9 mouse cellular contexts compared by ENCODE assay signal in genomic region chr3:100768170-100768624, GRCm38 (mm10). TPM values are rescaled to one million over a fixed set of nuclear protein-coding genes. Genes with fewer than 3 reads are reported as not detected.
A peak's percentile ranks its signal among the peaks of the same experiment; 100 is the strongest.
DNase-seq lines count a peak whose midpoint lies in the region; ATAC-seq and TF ChIP-seq lines count a peak whose summit lies in the region.
"Had no signal": no experiment of that assay in that cellular context is flagged by ENCODE, and none has a peak within 500 bp of the region (broad histone marks: within the 10 kb centered on the region; RNA-seq: fewer than 3 reads in every experiment).

No protein-coding gene starts in this region.

- no peak overlapping the region for H3K9ac ChIP-seq in heart, adult 2 months (ENCODE audit: low read depth, low read length)
- H3K9ac ChIP-seq in embryonic facial prominence, embryonic 15.5 days = no peak overlapping the region
- H3K9ac ChIP-seq in hindbrain, embryonic 15.5 days = no peak overlapping the region
- no peak overlapping the region for H3K9ac ChIP-seq in limb, embryonic 15.5 days
- no peak overlapping the region for H3K9ac ChIP-seq in neural tube, embryonic 14.5 days (replicated peaks; ENCODE audit: low read depth, low read length)
- H3K9ac ChIP-seq: lung, embryonic 15.5 days had no signal

- H3K4me2 ChIP-seq in embryonic facial prominence, embryonic 15.5 days (replicated peaks) = 0 out of 2 replicates have a peak overlapping the region, but pooled peaks have one; percentile 15
- peak overlapping the region; percentile 41 for H3K4me2 ChIP-seq in hindbrain, embryonic 15.5 days
- peak overlapping the region; percentile 29; the same call in 1 of the 2 replicates for H3K4me2 ChIP-seq in limb, embryonic 15.5 days
- 0 out of 2 replicates have a peak overlapping the region, but pooled peaks have one; percentile 20 for H3K4me2 ChIP-seq in neural tube, embryonic 14.5 days (ENCODE audit: low read depth, low read length)
- H3K4me2 ChIP-seq: lung, embryonic 15.5 days had no signal

- H3K79me2 ChIP-seq in heart, adult 2 months (replicated peaks; ENCODE audit: control insufficient read depth, insufficient read depth, low read length) = no peaks in the 10 kb centered on the region

- H3K27me3 ChIP-seq in heart, adult 2 months (ENCODE audit: control insufficient read depth, insufficient read depth, low read length) = no peaks in the 10 kb centered on the region
- no peaks in the 10 kb centered on the region for H3K27me3 ChIP-seq in embryonic facial prominence, embryonic 15.5 days
- H3K27me3 ChIP-seq in hindbrain, embryonic 15.5 days = no peaks in the 10 kb centered on the region
- H3K27me3 ChIP-seq in limb, embryonic 15.5 days = no peaks in the 10 kb centered on the region
- no peaks in the 10 kb centered on the region for H3K27me3 ChIP-seq in neural tube, embryonic 14.5 days (ENCODE audit: control insufficient read depth, insufficient read depth, low read length)
- no peaks in the 10 kb centered on the region for H3K27me3 ChIP-seq in thymus, adult 2 months (ENCODE audit: control insufficient read depth, insufficient read depth, low read length)
- H3K27me3 ChIP-seq: lung, embryonic 15.5 days had no signal

- no peaks in the 10 kb centered on the region for H3K4me1 ChIP-seq in heart, adult 2 months (ENCODE audit: control insufficient read depth, insufficient read depth, low read length)
- peaks cover 5% of the 10 kb centered on the region; the same call in 1 of the 2 replicates for H3K4me1 ChIP-seq in embryonic facial prominence, embryonic 15.5 days
- H3K4me1 ChIP-seq in hindbrain, embryonic 15.5 days (replicated peaks) = peaks cover 6% of the 10 kb centered on the region
- peaks cover 10% of the 10 kb centered on the region for H3K4me1 ChIP-seq in limb, embryonic 15.5 days
- 0 out of 2 replicates have a peak, but pooled peaks cover 3% of the 10 kb centered on the region for H3K4me1 ChIP-seq in neural tube, embryonic 14.5 days (ENCODE audit: control insufficient read depth, insufficient read depth, low read length)
- H3K4me1 ChIP-seq in thymus, adult 2 months (replicated peaks; ENCODE audit: control insufficient read depth, insufficient read depth, low read length) = peaks cover 16% of the 10 kb centered on the region
- H3K4me1 ChIP-seq: lung, embryonic 15.5 days had no signal

- H3K9me3 ChIP-seq in embryonic facial prominence, embryonic 15.5 days (replicated peaks) = no peaks in the 10 kb centered on the region
- no peaks in the 10 kb centered on the region for H3K9me3 ChIP-seq in hindbrain, embryonic 15.5 days
- no peaks in the 10 kb centered on the region for H3K9me3 ChIP-seq in limb, embryonic 15.5 days
- H3K9me3 ChIP-seq in neural tube, embryonic 14.5 days (ENCODE audit: control insufficient read depth, low read length) = no peaks in the 10 kb centered on the region
- H3K9me3 ChIP-seq: lung, embryonic 15.5 days had no signal

- DNase-seq in heart, adult 2 months = no peak
- no peak for DNase-seq in heart, postnatal 25 days (ENCODE audit: low spot score)
- DNase-seq in thymus, adult 2 months = no peak
- no peak for DNase-seq in gastrocnemius, postnatal 10 days

- WGBS in heart, adult 2 months = 45% methylated on average over 15 of the region's 15 CpGs
- WGBS in embryonic facial prominence, embryonic 15.5 days = 17% methylated on average over 15 of the region's 15 CpGs
- 8% methylated on average over 6 of the region's 15 CpGs for WGBS in hindbrain, embryonic 15.5 days
- WGBS in limb, embryonic 15.5 days = 31% methylated on average over 13 of the region's 15 CpGs
- 37% methylated on average over 15 of the region's 15 CpGs for WGBS in neural tube, embryonic 14.5 days
- 82% methylated on average over 15 of the region's 15 CpGs for WGBS in thymus, adult 2 months

- intact Hi-C loops in heart, adult 2 months (cut with DNase I) = loop anchor here (2.0 kb wide), 2 partner anchors 53 to 141 kb away; no protein-coding TSS in a partner anchor
- intact Hi-C loops in heart, postnatal 25 days (cut with DNase I) = no loop called here

- TF ChIP-seq CTCF in heart, adult 2 months (IDR thresholded peaks at IDR 0.05) = peak; percentile 71
- no peak for TF ChIP-seq CTCF in thymus, adult 2 months (IDR thresholded peaks at IDR 0.05; ENCODE audit: borderline replicate concordance, control insufficient read depth, extremely low read depth, insufficient read depth, low read length, poor library complexity)

- ATAC-seq in embryonic facial prominence, embryonic 15.5 days (ENCODE audit: insufficient number of reproducible peaks, low FRiP score, low TSS enrichment, low read depth) = no peak
- peak; percentile 69; the same call in 1 of the 2 replicates for ATAC-seq in hindbrain, embryonic 15.5 days (ENCODE audit: low FRiP score, low read depth)
- peak; percentile 58; the same call in 1 of the 2 replicates for ATAC-seq in limb, embryonic 15.5 days (ENCODE audit: insufficient number of reproducible peaks, low FRiP score, low TSS enrichment, low read depth)
- ATAC-seq in neural tube, embryonic 14.5 days (ENCODE audit: low read depth) = peak; percentile 72; the same call in 1 of the 2 replicates

- no peak for TF ChIP-seq EP300 in heart, adult 2 months (IDR thresholded peaks at IDR 0.05; ENCODE audit: insufficient read depth, low read depth, low read length)

- H3K4me3 ChIP-seq in heart, adult 2 months = no peak overlapping the region
- H3K4me3 ChIP-seq in embryonic facial prominence, embryonic 15.5 days (replicated peaks) = no peak overlapping the region; the same call in 1 of the 2 replicates
- H3K4me3 ChIP-seq in hindbrain, embryonic 15.5 days = no peak overlapping the region
- H3K4me3 ChIP-seq in limb, embryonic 15.5 days = no peak overlapping the region
- H3K4me3 ChIP-seq in neural tube, embryonic 14.5 days (ENCODE audit: low read depth, low read length) = no peak overlapping the region
- H3K4me3 ChIP-seq in thymus, adult 2 months (ENCODE audit: control insufficient read depth, insufficient read depth, low read length) = no peak overlapping the region
- H3K4me3 ChIP-seq: lung, embryonic 15.5 days had no signal

- H3K36me3 ChIP-seq in heart, adult 2 months (ENCODE audit: control insufficient read depth, insufficient read depth, low read length) = no peaks in the 10 kb centered on the region
- no peaks in the 10 kb centered on the region for H3K36me3 ChIP-seq in embryonic facial prominence, embryonic 15.5 days
- H3K36me3 ChIP-seq in hindbrain, embryonic 15.5 days = no peaks in the 10 kb centered on the region
- no peaks in the 10 kb centered on the region for H3K36me3 ChIP-seq in limb, embryonic 15.5 days
- H3K36me3 ChIP-seq in neural tube, embryonic 14.5 days (ENCODE audit: control insufficient read depth, insufficient read depth, low read length) = no peaks in the 10 kb centered on the region
- no peaks in the 10 kb centered on the region for H3K36me3 ChIP-seq in thymus, adult 2 months (ENCODE audit: control insufficient read depth, insufficient read depth, low read length)
- H3K36me3 ChIP-seq: lung, embryonic 15.5 days had no signal

- no peak overlapping the region for H3K27ac ChIP-seq in heart, adult 2 months
- peak overlapping the region; percentile 35; the same call in 1 of the 2 replicates for H3K27ac ChIP-seq in embryonic facial prominence, embryonic 15.5 days (replicated peaks)
- peak overlapping the region; percentile 70 for H3K27ac ChIP-seq in hindbrain, embryonic 15.5 days (replicated peaks)
- H3K27ac ChIP-seq in limb, embryonic 15.5 days = no peak overlapping the region
- peak overlapping the region; percentile 44; the same call in 1 of the 2 replicates for H3K27ac ChIP-seq in neural tube, embryonic 14.5 days (ENCODE audit: low read depth, low read length)
- H3K27ac ChIP-seq in thymus, adult 2 months (ENCODE audit: control insufficient read depth, insufficient read depth, low read length) = no peak overlapping the region
- H3K27ac ChIP-seq: lung, embryonic 15.5 days had no signal

- no peak for TF ChIP-seq POLR2A in heart, adult 2 months (IDR thresholded peaks at IDR 0.05; ENCODE audit: insufficient read depth, low read depth, low read length)
- TF ChIP-seq POLR2A in thymus, adult 2 months (IDR thresholded peaks at IDR 0.05; ENCODE audit: control insufficient read depth, extremely low read depth, insufficient read depth, low read length, poor library complexity) = no peak

RNA-seq across cellular contexts. Expression of gene Vtcn1, which starts 57.1 kb away (rescaled TPM):
- under 1 TPM; 0.32 to 0.44 TPM for total RNA-seq in heart, adult 2 months (2021)
- 0.41 and 0.92 TPM in 2 replicates for polyA plus RNA-seq in heart, adult 2 months (2012; rRNA removed)
- total RNA-seq in heart, postnatal 25 days (2021) = under 1 TPM; 0.52 to 0.53 TPM
- polyA plus RNA-seq in embryonic facial prominence, embryonic 15.5 days (2015; fragmentation: Nextera tagmentation; extraction: Ambion mirVana) = 0.70 and 0.80 TPM in 2 replicates
- polyA plus RNA-seq in hindbrain, embryonic 15.5 days (2015; fragmentation: Nextera tagmentation; extraction: Ambion mirVana) = not detected in 2 replicates
- polyA plus RNA-seq in limb, embryonic 15.5 days (2015; fragmentation: Nextera tagmentation; extraction: Ambion mirVana) = 0.10 and 0.30 TPM in 2 replicates
- polyA plus RNA-seq in neural tube, embryonic 14.5 days (2014; fragmentation: Nextera tagmentation; extraction: Ambion mirVana) = not detected in 2 replicates
- 0.05 and 0.11 TPM in 2 replicates for polyA plus RNA-seq in thymus, adult 2 months (2012; rRNA removed)
- under 1 TPM; 0.35 to 0.88 TPM for total RNA-seq in gastrocnemius, postnatal 10 days (2021)

Comparison
In these comparisons a context has a peak if more than half of its experiments do, and no peak if none do; other contexts are left out.
1. H3K27ac ChIP-seq: peak in embryonic facial prominence, embryonic 15.5 days (single experiment), hindbrain, embryonic 15.5 days (single experiment) and neural tube, embryonic 14.5 days (single experiment); none in heart, adult 2 months (single experiment), limb, embryonic 15.5 days (single experiment) and thymus, adult 2 months (single experiment).
2. Peak in every context shown above with its lines, with median percentiles within 50 percentile points of each other: H3K4me2 ChIP-seq.